Mouse (Mus musculus) adrenal gland, postnatal 36 days (tissue): ENCODE data around the gene Nptn. TPM values are rescaled to one million over a fixed set of nuclear protein-coding genes. Genes with fewer than 3 reads are reported as not detected.
"Not testable (repeated sequence)": the region's sequence is repeated elsewhere in the genome, so short reads cannot be mapped to it uniquely, and the experiment has no call there.

ENCODE experiments used
- DNase-seq, 2 experiments: peaks; one replicate each; pipeline ENCODE4 v3.0.0; 2021; ENCODE audit warnings: mixed read lengths in 1 of 2
- total RNA-seq, 2 experiments: library from RNA; stranded (reverse); gene quantifications; 2 replicates each; pipeline ENCODE4 v1.2.3; 2021

Nptn gene
- total RNA-seq, 2 experiments from 2014 or later = 170 to 181 TPM

DNA sequence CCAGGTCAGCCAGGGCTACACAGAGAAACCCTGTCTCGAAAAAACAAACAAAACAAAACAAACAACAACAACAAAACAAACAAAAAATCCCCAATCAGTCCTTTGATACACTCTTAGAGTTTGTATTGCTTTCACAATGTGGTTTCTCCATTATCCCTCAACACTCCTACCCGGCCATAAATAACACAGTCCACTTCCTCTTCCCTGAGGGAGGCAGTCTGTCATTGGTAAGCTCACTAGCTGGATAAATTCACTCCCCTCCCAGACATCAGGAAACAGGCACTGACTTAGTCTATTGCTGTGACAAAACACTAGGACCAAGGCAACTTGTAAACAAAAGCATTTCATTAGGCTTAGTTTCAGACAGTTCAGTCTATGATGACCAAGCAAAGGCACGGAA, 21.8 kb upstream of the Nptn start:
- no peak for DNase-seq

DNA sequence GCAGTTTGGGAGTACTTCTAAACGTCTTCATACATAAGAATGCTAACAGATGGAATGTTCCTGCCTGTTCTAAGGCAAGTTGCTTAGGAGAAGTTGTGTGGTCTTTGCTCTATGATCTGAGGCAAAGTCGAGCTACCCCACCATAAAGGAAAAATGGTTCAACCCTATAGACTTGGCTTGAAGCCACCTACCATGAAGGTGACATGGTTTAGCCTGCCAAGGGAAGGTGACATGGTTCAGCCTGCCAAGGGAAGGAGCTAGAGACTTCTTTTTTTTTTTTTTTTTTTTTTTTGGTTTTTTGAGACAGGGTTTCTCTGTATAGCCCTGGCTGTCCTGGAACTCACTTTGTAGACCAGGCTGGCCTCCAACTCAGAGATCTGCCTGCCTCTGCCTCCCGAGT, 16.1 kb upstream of the Nptn start:
- DNase-seq = not testable (repeated sequence)

DNA sequence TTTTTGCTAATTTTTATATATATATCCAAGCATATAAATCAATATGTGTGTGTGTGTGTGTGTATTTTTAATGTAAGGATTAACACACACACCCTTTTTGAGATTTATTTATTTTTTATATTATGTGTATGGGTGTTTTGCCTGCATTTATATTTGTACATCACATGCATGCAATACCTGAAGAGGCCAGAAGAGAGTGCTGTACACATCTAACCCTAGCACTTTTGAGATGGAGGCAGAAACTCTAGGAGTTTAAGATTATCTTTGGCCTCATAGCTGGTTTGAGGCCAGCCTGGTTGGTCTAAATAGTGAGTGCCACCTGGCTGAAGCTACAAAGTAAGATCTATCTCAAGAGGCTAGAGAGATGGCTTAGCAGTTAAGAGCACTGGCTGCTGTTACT, 14.4 kb upstream of the Nptn start:
- no peak for DNase-seq

DNA sequence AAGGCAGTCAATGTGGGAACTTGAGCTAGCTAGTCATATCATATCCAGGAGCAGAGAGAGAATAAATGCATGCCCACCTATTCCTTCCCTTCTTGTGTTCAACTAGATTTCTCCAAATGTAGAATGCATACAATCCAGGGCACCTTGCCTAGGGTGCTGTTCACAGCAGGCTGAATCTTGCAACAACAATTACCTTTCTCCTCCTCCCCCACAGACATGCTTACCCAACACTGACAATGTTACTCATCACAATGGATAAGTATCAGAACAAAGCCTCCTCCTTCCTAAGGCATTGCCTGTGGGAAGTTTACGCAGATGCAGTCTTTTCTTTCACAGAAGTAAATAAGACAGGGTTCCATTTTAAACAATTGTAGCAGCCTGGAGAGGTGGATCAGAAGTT, 11.0 kb upstream of the Nptn start:
- no peak for DNase-seq

DNA sequence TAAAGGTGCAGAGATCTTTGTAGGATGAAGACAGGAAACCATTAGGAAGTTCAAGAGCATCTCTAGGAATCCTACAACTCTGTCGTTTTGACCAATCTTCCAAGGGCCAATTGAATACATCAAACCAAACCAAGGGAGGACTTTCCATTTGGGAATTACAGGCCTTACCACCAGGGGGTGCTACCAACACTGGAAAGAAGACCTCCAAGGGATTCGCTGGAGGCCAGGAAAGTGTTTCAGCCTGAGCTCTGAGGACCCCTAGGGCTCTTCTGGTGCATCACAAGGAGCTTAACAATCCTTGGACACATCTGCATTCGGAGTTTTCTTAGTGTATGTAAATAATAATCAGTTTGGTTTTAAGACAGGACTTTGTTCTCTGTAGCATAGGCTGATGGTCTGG, 3.4 kb upstream of the Nptn start:
- peak; percentile 84 to 93 for DNase-seq

DNA sequence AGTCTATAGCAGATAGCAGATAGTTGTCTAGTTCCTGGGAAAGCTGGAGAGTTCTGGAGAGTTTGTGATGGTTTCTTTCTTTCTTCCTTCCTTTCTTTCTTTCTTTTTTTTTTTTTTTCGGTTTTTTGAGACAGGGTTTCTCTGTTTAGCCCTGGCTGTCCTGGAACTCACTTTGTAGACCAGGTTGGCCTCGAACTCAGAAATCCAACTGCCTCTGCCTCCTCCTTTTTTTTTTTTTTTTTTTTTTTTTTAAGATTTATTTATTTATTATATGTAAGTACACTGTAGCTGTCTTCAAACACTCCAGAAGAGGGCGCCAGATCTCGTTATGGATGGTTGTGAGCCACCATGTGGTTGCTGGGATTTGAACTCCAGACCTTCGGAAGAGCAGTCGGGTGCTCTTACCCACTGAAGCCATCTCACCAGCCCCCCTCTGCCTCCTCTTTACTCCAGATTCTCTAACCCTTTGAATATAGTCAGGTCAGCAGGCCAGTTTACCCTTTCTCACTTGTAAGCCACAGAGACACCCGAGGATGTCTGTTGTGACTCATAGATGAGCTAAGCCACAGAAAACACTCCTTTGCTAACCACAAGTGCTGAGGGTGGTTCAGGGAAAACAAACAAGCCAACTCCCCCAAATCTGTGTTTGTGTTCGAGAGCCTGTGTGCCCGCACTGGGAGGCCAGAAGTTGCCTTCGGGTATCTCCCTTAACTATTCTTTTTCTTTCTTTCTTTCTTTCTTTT, 1.4 kb upstream of the Nptn start:
- not testable (repeated sequence) for DNase-seq

DNA sequence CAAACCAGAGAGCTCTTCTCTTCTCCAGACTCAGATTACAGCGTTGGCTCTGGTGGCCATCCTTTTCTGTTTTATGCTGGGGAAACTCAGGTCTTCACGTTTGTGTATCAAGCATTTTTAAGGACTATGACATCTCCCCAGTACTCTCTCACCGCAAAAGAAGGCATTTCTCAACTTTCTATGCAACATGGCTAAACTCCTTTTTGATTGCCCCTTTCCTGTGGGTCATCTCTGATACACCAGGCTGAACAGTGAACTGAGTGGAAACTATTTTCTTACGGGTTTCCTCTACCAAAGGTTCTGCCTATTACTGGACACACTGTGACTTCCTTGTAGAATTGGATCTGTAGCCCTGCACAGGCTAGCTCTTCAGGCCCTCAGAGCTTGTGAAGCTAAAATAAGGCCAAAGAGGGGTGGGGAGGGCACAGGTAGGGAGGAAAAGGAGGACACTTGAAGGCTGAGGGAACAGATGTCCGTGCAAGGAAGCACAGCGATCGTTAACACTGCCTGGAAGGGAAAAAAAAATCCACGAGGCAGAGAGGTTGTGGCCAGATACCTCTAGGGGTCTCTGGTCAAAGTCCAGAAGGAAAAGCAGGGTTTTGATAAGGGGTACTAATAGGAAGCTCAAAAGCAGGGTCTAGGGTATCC, 633 bp upstream of the Nptn start:
- DNase-seq = peak in 1 of 2 experiments; percentile 3

DNA sequence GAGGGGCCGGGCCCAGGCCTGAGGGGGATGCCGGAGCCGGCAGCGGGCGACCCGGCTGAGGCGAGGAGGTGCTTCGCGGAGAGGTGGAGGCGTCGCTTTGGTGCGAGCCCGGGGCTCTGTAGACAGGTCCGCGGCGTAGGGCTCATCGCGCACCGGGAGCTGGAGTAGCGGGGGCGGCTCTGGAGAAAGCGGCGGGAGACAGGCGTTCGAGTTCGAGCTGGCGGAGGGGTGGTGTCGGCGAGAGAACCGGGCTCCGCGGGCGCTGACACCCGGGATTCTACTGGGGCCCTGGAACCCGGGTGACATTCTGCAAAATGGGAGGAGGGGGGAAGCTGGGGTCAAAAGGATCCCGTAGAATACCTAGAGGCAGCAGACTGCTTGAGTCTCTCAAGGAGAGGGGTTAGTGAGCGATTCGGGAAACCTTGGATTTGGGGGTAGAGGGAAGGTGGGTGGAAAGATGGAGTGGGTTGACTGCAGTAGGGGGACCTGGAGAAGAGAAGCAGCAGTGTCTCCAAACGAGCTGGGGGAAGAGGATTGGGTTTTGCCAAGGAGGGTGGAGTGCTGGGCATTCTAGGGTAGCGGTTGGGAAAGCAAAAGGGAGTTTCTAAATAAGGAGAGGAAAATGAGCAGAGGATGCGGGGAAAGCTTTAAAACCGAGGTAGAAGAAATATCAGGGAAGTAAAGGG, 684 bp downstream of the Nptn start:
- DNase-seq = peak; percentile 64 to 65

DNA sequence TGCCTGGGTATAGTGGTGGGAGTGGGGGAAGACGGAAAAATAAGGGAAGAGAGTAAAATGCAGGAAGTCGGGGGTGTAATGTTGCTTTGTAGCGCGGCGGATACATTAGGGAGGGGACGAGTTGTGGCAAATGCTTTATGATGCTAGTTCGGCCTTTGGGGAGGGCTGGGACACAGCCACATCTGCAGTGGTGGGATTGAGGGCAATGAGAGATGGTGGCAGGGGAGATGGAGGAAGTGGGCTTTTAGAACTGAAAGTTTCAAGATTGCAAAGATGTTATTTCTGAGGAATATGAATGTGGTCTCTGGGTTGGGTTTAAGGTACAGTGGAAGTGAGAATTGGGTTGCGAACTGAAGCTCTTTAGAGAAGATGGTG, 1.2 kb downstream of the Nptn start:
- DNase-seq = peak in 1 of 2 experiments; percentile 22

DNA sequence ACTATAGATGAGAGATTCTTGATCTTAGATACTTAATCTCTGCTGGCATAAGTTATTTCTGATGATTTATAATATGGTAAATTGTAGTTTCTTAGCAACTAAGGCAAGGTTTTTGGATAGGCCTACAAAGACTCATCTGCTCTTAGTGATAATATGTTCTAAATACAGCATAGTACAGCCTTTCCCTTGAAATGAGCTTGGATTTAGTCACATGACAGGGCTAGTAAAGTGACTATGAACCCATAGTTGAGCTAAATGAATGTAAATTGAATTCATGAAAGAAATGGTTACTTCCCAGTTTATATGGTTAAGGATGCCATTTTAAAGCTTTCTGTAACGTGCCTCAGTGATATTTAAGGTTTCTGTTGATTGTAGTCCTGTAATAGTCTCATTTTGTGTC, 2.3 kb downstream of the Nptn start:
- DNase-seq = no peak

DNA sequence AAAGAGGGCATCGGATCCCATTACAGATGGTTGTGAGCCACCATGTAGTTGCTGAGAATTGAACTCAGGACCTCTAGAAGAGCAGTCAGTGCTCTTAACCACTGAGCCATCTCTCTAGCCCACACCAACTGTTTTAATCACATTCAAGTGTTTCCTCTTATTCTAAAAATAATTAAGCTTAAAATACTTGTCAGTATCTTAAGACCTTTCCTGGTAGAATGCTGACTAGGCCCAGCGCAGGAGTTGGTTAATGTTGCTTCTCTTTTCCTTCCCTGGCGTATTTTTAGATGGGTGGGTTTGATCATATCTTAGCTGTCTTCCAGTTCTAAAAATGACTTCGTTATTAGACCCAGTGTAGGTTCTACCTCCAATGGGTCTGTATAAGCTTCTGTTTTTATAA, 6.6 kb downstream of the Nptn start:
- DNase-seq = no peak

DNA sequence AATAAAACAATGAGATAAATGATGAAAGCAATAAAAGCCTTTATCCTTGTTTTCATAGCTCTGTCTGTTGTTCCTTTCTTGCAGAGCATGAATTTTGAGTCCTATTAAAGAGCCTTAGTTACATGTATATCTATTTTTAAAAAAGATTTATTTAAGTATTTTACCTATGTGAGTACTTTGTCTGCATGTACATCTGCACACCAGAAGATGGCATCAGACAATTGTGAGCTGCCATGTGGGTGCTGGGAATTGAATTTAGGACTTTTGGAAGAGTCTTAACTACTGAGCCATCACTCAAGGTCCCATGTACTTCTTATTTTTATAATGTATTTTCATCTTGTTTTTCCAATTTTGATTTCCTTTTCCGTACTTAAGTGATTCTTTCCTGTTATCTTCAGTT, 13.3 kb downstream of the Nptn start:
- DNase-seq = no peak

DNA sequence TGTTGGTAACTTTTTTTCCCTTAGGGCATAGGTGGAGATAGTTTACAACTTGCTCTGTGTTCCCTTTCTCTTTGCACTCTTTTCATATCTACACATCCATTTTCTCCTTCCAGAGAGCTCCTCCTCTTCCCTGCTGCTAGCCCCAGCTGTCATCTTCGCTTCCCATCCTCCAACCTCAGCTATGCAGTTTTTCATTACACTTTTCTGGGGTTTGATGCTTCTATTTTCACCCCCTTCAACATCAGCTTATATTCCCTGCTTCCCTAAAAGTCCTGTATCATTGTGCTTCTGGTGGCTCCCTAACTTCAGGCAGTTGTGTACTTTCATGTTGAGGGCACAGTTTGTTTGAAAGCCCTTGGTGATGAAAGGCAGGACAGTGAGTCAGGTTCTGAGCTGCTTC, 31.8 kb downstream of the Nptn start:
- DNase-seq = no peak

DNA sequence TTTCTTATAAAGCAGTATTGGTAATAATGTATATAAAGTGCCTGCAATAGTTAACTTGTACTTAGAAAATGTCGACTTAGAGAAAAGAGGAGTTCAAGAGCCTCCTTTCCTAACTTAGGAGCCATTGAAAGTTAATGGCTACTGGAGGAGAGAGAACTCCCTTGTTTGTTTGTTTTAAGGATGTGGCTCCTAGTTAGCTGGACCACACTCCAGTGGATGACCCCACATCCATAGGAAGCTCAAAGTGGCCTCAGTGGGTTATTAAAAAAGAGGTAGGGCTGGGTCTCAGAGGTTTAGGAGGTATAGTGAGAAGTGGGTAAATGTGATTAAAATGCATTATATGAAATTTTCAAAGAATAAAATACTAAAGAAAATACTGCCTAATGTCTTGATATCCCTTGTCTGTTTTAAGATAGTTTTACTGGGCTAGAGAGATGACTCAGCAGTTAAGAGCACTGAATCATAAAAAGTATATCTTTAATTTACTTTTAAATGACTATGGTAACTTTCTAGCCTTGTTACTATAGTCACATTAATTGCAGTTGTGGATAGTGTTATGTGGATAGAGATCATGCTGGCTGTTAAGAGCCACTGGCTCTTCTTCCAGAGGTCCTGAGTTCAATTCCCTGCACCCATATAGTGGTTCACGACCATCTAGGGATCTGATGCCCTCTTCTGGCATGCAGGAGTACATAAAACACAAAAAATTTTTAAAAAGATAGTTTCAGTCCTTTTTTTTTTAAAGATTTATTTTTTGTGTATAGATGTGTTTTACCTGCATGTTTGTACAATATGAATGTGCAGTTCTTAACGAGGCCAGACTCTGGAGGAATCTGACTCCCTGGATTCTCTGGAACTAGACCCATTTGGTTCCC, 33.3 kb downstream of the Nptn start:
- DNase-seq = no peak

DNA sequence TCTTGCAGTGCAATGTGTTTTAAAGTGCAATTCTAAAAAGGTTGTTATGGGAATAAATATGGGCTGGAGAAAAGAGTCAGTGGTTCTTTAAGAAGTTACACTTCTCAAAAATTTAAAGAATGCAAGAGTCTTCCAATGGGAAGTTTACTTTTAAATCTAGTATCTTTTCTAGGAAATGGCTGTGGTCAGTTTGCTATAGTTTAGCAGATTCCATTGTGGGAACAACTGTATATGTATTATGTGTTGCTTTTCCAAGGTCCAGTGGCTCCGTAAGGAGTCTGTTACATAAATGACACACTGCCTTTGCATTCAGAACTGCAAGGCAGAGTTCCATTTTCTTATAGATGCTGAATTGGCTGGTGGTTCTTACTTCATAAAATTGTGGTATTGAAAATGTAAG, 41.0 kb downstream of the Nptn start:
- DNase-seq = no peak

DNA sequence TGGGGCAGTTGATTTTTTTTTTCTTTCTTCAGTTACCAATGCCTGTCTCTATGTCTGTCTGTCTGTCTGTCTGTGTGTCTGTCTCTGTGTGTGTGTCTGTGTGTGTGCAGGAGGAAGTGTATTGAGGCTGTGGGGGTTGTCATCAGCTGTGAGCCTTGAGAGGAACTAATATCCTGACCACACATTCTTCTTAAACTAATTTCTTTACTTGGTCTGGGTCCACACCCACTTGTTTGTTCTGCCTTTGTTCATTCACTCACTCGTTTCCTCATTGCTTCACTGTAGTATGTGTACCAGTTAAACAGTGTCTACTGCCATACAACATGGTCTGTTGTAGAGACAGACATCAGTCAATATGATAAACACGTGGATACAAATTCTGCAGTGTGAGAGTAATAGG, 45.2 kb downstream of the Nptn start:
- DNase-seq = no peak

DNA sequence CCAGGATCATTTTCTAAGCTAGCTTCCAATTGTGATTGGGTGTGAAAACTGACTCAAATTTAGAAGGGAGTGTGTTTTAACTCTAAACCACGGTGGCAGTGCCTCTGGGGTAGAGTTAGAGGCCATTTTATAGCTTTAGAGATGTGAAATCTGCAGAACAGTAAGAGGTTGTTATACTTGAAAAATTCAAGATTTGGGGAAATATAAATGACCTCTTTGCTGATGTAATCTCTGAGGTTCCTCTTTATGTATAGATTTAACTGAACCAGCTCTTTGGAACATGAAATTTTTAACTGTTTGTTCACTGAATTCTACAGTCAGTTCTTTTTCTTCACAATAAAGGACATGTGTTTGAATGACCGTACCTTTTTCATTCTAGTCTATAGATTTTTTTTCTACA, 48.4 kb downstream of the Nptn start:
- DNase-seq = no peak

DNA sequence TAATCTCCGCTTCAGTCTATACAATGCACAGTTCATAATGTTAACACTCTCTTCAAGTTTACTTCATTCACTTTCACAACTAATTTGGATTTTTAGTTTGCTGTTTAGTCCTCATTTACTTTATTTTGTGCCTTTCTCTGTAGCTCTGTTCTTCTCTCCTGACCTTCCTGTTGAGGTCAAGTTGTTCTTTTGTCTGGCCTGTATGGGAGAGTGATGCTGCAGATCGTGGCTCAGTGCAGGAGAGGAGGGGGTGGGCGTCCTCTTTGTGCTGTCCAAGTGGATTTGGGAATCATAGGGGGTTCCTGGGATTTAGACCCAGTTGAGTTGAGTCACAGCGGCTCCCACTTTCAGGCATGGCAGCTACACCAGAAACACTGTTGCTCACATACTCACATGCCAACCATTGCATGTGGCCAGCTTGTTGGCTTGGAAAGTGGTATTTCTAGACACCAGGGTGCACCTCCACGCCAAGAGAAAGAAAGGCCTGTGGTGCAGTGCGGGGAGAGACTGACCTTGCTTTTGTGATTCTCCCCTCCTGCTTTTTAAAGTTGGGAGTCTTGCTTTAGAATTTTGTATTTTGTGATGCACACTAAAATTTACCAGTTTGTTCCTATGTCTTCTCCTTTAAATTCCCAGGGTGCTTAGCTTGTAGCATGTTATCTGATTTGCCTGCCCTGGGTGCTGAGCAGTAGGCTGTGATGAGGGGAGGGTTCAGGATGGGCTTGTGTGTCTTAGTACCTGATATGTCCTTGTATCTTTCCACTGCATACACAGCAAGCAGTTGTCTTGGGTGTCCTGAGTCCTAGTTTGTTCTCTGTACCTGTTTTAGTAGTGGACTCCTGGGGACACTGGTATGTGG, 66.6 kb downstream of the Nptn start:
- DNase-seq = no peak

DNA sequence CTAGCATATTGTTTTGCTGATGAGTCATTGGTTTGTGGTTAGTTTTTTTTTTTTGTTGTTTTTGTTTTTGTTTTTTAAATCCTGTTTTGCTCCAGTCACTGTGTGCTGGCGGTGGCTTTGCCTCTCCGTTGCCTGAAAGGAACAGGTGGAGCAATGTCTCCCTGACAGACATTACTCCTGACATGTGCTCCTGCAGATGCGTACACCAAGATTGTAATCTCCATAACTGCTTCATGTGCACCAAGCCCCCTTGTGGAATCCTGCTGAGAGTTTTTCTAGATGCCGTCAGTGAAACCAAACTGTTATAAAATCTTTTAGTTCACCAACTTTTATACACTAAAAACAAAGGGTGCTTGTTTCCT, 67.2 kb downstream of the Nptn start:
- no peak for DNase-seq

DNA sequence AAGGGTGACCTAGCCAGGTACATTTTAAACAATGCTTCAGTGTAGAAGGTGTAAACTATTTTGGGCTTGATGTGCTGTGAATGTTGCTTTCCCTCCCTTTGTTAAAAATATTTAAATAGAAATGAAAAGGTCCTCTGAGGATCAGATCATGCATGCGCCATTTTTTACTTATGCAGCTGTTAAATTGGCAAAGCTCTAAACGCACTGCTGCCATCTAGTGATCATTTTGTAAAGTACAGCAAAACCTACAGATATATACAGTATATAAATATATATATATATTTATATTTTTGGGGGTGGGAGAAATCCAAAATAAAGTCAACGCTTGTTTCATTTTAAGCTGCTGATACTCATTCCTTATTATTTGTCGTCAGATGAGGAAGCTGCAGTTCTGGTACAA, 70.0 kb downstream of the Nptn start:
- peak in 1 of 2 experiments; percentile 27 for DNase-seq

DNA sequence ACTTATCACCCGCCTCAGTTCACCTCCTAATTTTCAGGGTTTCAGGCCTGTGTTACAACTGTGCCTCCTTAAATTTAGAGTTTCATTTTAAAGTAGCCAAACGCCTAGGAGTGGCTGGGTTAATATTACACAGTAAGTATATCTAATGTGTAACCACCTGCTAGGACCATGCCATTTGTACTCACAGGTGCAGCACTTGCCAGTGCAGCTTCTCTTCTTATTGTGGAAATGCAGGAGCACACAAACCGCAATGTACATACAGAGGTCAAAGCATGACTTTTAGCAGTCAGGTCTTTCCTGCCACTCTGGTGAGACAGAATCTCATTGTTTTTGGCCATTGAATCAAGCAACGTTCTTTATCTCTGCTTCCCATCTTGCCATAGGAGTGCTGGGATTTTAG, 72.5 kb downstream of the Nptn start:
- no peak for DNase-seq

DNA sequence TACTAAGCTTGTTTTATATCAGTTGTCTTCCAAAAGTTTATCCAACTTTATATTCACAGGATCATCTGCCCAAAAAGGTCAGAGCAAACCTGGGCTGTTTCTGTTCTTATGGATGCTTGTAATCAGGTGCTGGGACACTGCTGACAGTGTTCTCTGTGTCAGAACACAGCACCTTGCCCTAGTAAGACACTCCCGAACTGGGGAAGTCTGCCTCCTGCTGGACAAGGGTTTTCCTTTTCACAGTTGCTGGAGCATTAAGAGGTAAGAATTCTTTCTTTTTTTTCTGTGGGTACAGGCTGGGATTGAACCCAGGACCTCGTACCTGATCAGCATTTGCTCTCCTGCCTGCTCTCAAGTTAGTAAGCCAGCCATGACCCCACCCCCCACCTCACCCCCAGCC, 74.4 kb downstream of the Nptn start:
- peak in 1 of 2 experiments; percentile 9 for DNase-seq
